In genomic region chr7:131539979-131540378, GRCm38 (mm10) we compare ENCODE assay signal across 9 mouse cellular contexts. TPM values are rescaled to one million over a fixed set of nuclear protein-coding genes. Genes with fewer than 3 reads are reported as not detected.
DNase-seq lines count a peak whose midpoint lies in the region; ATAC-seq and TF ChIP-seq lines count a peak whose summit lies in the region.
"Had no signal": no experiment of that assay in that cellular context is flagged by ENCODE, and none has a peak within 500 bp of the region (broad histone marks: within the 10 kb centered on the region; RNA-seq: fewer than 3 reads in every experiment).

No protein-coding gene starts in this region.

- no peak overlapping the region for H3K4me3 ChIP-seq in bone marrow, adult 2 months (replicated peaks; ENCODE audit: control insufficient read depth, low read depth, low read length)
- H3K4me3 ChIP-seq in layer of hippocampus, adult 2 months, result no peak overlapping the region
- H3K4me3 ChIP-seq in lung, postnatal 0 days (ENCODE audit: low read depth, low read length), result no peak overlapping the region

- intact Hi-C loops in heart, postnatal 36 days (cut with DNase I), result loop anchor here (1.0 to 10.0 kb wide), 5 partner anchors 178 to 1013 kb away; partner anchors contain the start of gene 2310057M21Rik

- no peak overlapping the region for H3K27ac ChIP-seq in bone marrow, adult 2 months (ENCODE audit: control insufficient read depth, insufficient read depth, low read depth, low read length, poor library complexity)
- no peak overlapping the region for H3K27ac ChIP-seq in layer of hippocampus, adult 2 months
- no peak overlapping the region for H3K27ac ChIP-seq in lung, postnatal 0 days (ENCODE audit: low read length)

- H3K9me3 ChIP-seq in lung, postnatal 0 days (ENCODE audit: low read length), result no peaks in the 10 kb centered on the region

- peak; percentile 74 for ATAC-seq in lung, postnatal 0 days

- peak; percentile 77 for TF ChIP-seq CTCF in bone marrow, adult 2 months (IDR thresholded peaks at IDR 0.05; ENCODE audit: control insufficient read depth, insufficient read depth, low read length)
- TF ChIP-seq CTCF in layer of hippocampus, adult 2 months (conservative IDR thresholded peaks at IDR 0.05), result peak; percentile 89
- peak; percentile 87 for TF ChIP-seq CTCF in lung, postnatal 0 days (IDR thresholded peaks at IDR 0.05)

- H3K4me2 ChIP-seq in lung, postnatal 0 days (replicated peaks; ENCODE audit: low read depth, low read length), result no peak overlapping the region

- no peak overlapping the region for H3K9ac ChIP-seq in lung, postnatal 0 days (replicated peaks; ENCODE audit: low read depth)

- TF ChIP-seq EP300 in lung, postnatal 0 days (IDR thresholded peaks at IDR 0.05), result no peak

- no peaks in the 10 kb centered on the region for H3K36me3 ChIP-seq in lung, postnatal 0 days (ENCODE audit: insufficient read depth, low read length)

- no peaks in the 10 kb centered on the region for H3K4me1 ChIP-seq in bone marrow, adult 2 months (ENCODE audit: control insufficient read depth, insufficient read depth, low read length)
- H3K4me1 ChIP-seq in lung, postnatal 0 days (ENCODE audit: insufficient read depth, low read depth, low read length), result peaks cover 16% of the 10 kb centered on the region; the same call in 1 of the 2 replicates

- under 1% methylated on average over 7 of the region's 7 CpGs for WGBS in bone marrow, adult 2 months
- WGBS in lung, postnatal 0 days, result 2% methylated on average over 7 of the region's 7 CpGs

- H3K27me3 ChIP-seq in lung, postnatal 0 days (replicated peaks; ENCODE audit: insufficient read depth, low read length), result peaks cover 51% of the 10 kb centered on the region

- no peak for TF ChIP-seq POLR2A in bone marrow, adult 2 months (IDR thresholded peaks at IDR 0.05; ENCODE audit: borderline replicate concordance, control insufficient read depth, low read depth, low read length)

- DNase-seq in ES-CJ7 (ENCODE audit: low read depth, low spot score), result peak; percentile 82
- peak; percentile 46 for DNase-seq in fibroblast of lung, adult 2 months (ENCODE audit: low read depth)
- peak; percentile 79 to 85 for DNase-seq in heart, postnatal 36 days
- DNase-seq in layer of hippocampus, adult 2 months (ENCODE audit: low spot score in 2 of 2), result peak; percentile 65 to 81
- DNase-seq in lung, postnatal 0 days (ENCODE audit: low spot score), result peak; percentile 91
- DNase-seq in right cerebral cortex, adult 18-20 months, result peak; percentile 76
- DNase-seq in urinary bladder, adult 2 months (ENCODE audit: low spot score), result peak; percentile 70

RNA-seq across cellular contexts. Expression of gene Hmx3, which starts 2.7 kb away (rescaled TPM):
- polyA plus RNA-seq in bone marrow, adult 2 months (2011; ENCODE audit: insufficient read depth, insufficient read length, low replicate concordance, missing spikeins), result not detected in 2 replicates
- total RNA-seq in heart, postnatal 36 days (2021), result not detected
- total RNA-seq in layer of hippocampus, adult 2 months (2021), result not detected
- not detected in 2 replicates for polyA plus RNA-seq in lung, postnatal 0 days (2015; fragmentation: Nextera tagmentation; extraction: Ambion mirVana)
- polyA plus RNA-seq in urinary bladder, adult 2 months (2012; rRNA removed), result not detected in 2 replicates

RNA-seq across cellular contexts. Expression of gene Hmx2, which starts 8.6 kb away (rescaled TPM):
- not detected in 2 replicates for polyA plus RNA-seq in bone marrow, adult 2 months (2011; ENCODE audit: insufficient read depth, insufficient read length, low replicate concordance, missing spikeins)
- not detected for total RNA-seq in heart, postnatal 36 days (2021)
- not detected for total RNA-seq in layer of hippocampus, adult 2 months (2021)
- not detected in 2 replicates for polyA plus RNA-seq in lung, postnatal 0 days (2015; fragmentation: Nextera tagmentation; extraction: Ambion mirVana)
- not detected in 2 replicates for polyA plus RNA-seq in urinary bladder, adult 2 months (2012; rRNA removed)
- polyA plus RNA-seq: heart, embryonic 16.5 days had no signal

RNA-seq across cellular contexts. Expression of gene Bub3, which starts 20.0 kb away (rescaled TPM):
- 65.9 and 83.1 TPM in 2 replicates for polyA plus RNA-seq in bone marrow, adult 2 months (2011; ENCODE audit: insufficient read depth, insufficient read length, low replicate concordance, missing spikeins)
- total RNA-seq in heart, postnatal 36 days (2021), result 10 to 100 TPM; 26.6 to 34.1 TPM
- total RNA-seq in layer of hippocampus, adult 2 months (2021), result 10 to 100 TPM; 59.4 to 66.3 TPM
- 92.6 and 101 TPM in 2 replicates for polyA plus RNA-seq in lung, postnatal 0 days (2015; fragmentation: Nextera tagmentation; extraction: Ambion mirVana)
- 63.7 and 77.0 TPM in 2 replicates for polyA plus RNA-seq in urinary bladder, adult 2 months (2012; rRNA removed)
